Mouse (Mus musculus) stomach, postnatal 0 days (tissue): Measurements from ENCODE around the gene Idh2. TPM values are rescaled to one million over a fixed set of nuclear protein-coding genes. Genes with fewer than 3 reads are reported as not detected.

Experiments used
- ATAC-seq: fragments of 200-750 bp; cut with Nextera tagmentation; 2 replicates; pipeline ENCODE4 v1.8.0; 2017; ENCODE audit not compliant: low FRiP score, low TSS enrichment
- DNase-seq: peaks from one replicate; pipeline ENCODE4 v3.0.0-alpha.2; 2016; ENCODE audit warnings: low spot score
- H3K27ac ChIP-seq: fragments of 300-500 bp; sonication (generic); replicated peaks from 2 replicates; pipeline ENCODE4 v1.5.1; 2014; ENCODE audit warnings: mild to moderate bottlenecking, control low read depth
- H3K27me3 ChIP-seq: fragments of 300-500 bp; sonication (generic); 2 replicates; pipeline ENCODE4 v1.6.1; 2014; ENCODE audit warnings: low read length; ENCODE audit not compliant: control insufficient read depth, insufficient read depth
- H3K36me3 ChIP-seq: fragments of 300-500 bp; sonication (generic); 2 replicates; pipeline ENCODE4 v1.6.1; 2014; ENCODE audit warnings: low read length, mixed read lengths; ENCODE audit not compliant: control insufficient read depth, insufficient read depth
- H3K4me1 ChIP-seq: fragments of 300-500 bp; sonication (generic); replicated peaks from 2 replicates; pipeline ENCODE4 v1.6.1; 2014; ENCODE audit warnings: antibody characterized with exemption; ENCODE audit not compliant: control insufficient read depth, insufficient read depth
- H3K4me2 ChIP-seq: fragments of 300-500 bp; sonication (generic); replicated peaks from 2 replicates; pipeline ENCODE4 v1.6.1; 2014; ENCODE audit warnings: low read depth, mild to moderate bottlenecking, control low read depth, moderate library complexity
- H3K4me3 ChIP-seq: fragments of 300-500 bp; sonication (generic); 2 replicates; pipeline ENCODE4 v1.5.1; 2014; ENCODE audit warnings: low read depth, low read length, control low read depth
- H3K9ac ChIP-seq: fragments of 300-500 bp; sonication (generic); 2 replicates; pipeline ENCODE4 v1.6.1; 2014; ENCODE audit warnings: mild to moderate bottlenecking, low read length, control low read depth, mixed read lengths
- H3K9me3 ChIP-seq: fragments of 300-500 bp; sonication (generic); 2 replicates; pipeline ENCODE4 v1.6.1; 2016; ENCODE audit warnings: low read length; ENCODE audit not compliant: control insufficient read depth
- CTCF ChIP-seq: IDR thresholded peaks from 2 replicates; pipeline ENCODE4 v1.5.1; 2016; ENCODE audit warnings: antibody characterized with exemption, low read depth, mild to moderate bottlenecking, moderate library complexity
- EP300 ChIP-seq: optimal IDR thresholded peaks from 2 replicates; pipeline ENCODE3; 2016; ENCODE audit warnings: antibody characterized with exemption
- WGBS: fragments of 180-500 bp; shearing (Covaris S2); extraction: QIAGEN DNeasy Blood & Tissue Kit; methylation state at CpG from one replicate; pipeline ENCODE4 v1.1.7; 2014; 5-methylcytosine and 5-hydroxymethylcytosine counted together
- polyA plus RNA-seq: library from polyadenylated mRNA; unstranded; fragments of >200 nt; fragmentation: Nextera tagmentation; extraction: Ambion mirVana; gene quantifications from 2 replicates; pipeline ENCODE4 v1.2.1, GENCODE M21; 2015

Idh2 gene
- polyA plus RNA-seq, 1 experiment from 2014 or later: 288 TPM

- no peak overlapping the region for H3K4me2 ChIP-seq
- WGBS: 31% methylated on average over 9 of the region's 9 CpGs
- H3K27ac ChIP-seq: peak overlapping the region; percentile 53; the same call in 1 of the 2 replicates
- peaks cover 4% of the 10 kb centered on the region; the same call in 1 of the 2 replicates for H3K4me1 ChIP-seq
- H3K9me3 ChIP-seq: no peaks in the 10 kb centered on the region
- ATAC-seq (peak; percentile 57), DNase-seq (peak; percentile 67)
- H3K27me3 ChIP-seq: no peaks in the 10 kb centered on the region
- no peak for TF ChIP-seq EP300
- TF ChIP-seq CTCF: no peak
- H3K9ac ChIP-seq: 0 out of 2 replicates have a peak overlapping the region, but pooled peaks have one; percentile 18
- no peak overlapping the region for H3K4me3 ChIP-seq
- H3K36me3 ChIP-seq: peaks cover 33% of the 10 kb centered on the region
Observed at GRCm38 (mm10) chr7:80092351-80093046, 22.7 kb downstream of the Idh2 start.

- H3K4me1 ChIP-seq: peaks cover 4% of the 10 kb centered on the region; the same call in 1 of the 2 replicates
- H3K4me2 ChIP-seq: no peak overlapping the region
- H3K27ac ChIP-seq: peak overlapping the region; percentile 53; the same call in 1 of the 2 replicates
- no peak overlapping the region for H3K4me3 ChIP-seq
- no peak overlapping the region for H3K9ac ChIP-seq
- ATAC-seq (0 out of 2 replicates have a peak, but pooled peaks have one; percentile 0), DNase-seq (no peak)
- H3K36me3 ChIP-seq: peaks cover 33% of the 10 kb centered on the region
- 78% methylated on average over 4 of the region's 4 CpGs for WGBS
- H3K9me3 ChIP-seq: no peaks in the 10 kb centered on the region
- TF ChIP-seq CTCF (no peak), EP300 (no peak)
- no peaks in the 10 kb centered on the region for H3K27me3 ChIP-seq
Observed at GRCm38 (mm10) chr7:80091866-80092210, 23.4 kb downstream of the Idh2 start.

- H3K9me3 ChIP-seq: no peaks in the 10 kb centered on the region
- H3K27ac ChIP-seq: peak overlapping the region; percentile 53; the same call in 1 of the 2 replicates
- peaks cover 4% of the 10 kb centered on the region; the same call in 1 of the 2 replicates for H3K4me1 ChIP-seq
- 63% methylated on average over 13 of the region's 13 CpGs for WGBS
- peaks cover 31% of the 10 kb centered on the region for H3K36me3 ChIP-seq
- H3K27me3 ChIP-seq: no peaks in the 10 kb centered on the region
- no peak overlapping the region for H3K4me3 ChIP-seq
- no peak for DNase-seq
- no peak overlapping the region for H3K9ac ChIP-seq
- no peak for ATAC-seq
- no peak for TF ChIP-seq CTCF
- TF ChIP-seq EP300: no peak
- H3K4me2 ChIP-seq: no peak overlapping the region
Observed at GRCm38 (mm10) chr7:80091004-80091865, 24.0 kb downstream of the Idh2 start.

DNA sequence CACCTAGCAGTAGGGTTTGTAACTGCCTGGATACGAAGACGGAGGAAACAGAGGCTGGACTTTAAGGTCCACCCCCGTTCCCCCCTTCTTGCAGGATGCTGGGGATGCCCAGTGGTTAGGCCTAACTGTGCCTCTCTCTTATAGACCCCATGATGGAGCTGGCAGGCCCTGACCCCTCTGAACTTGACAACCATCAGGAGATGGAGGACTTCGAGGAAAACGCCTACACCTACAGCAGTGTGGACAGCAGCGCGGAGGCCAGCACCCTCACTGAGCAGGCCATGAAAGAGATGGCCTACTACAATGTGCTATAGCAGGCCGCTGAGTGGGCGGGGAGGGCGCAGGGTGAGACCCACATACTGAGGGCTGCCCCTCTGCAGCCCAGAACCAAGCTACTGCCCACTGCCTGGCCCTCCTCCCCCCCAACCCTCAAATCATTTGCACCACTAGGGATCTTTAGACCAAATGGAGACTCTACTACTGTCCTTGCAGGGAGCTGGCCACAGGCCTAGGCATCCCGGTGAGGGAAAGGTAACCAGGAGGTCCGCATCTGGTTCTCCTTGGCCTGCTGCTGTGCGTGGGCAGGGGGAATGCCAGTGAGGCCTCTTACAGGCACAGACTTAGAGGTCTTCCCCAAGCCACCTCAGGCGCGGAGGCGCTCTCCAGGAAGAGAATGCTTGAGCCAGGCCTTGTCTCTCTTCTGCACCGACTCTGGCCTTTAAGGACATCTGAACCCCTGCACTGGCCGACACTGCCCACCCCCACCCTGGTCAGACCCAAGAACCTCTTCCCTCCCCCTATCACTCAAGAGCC lies 24.8 kb downstream of the Idh2 start:
- peaks cover 4% of the 10 kb centered on the region; the same call in 1 of the 2 replicates for H3K4me1 ChIP-seq
- no peaks in the 10 kb centered on the region for H3K9me3 ChIP-seq
- H3K4me2 ChIP-seq: no peak overlapping the region
- no peak overlapping the region for H3K4me3 ChIP-seq
- no peaks in the 10 kb centered on the region for H3K27me3 ChIP-seq
- H3K27ac ChIP-seq: no peak overlapping the region
- peak; percentile 8; the same call in 1 of the 2 replicates for ATAC-seq
- no peak for TF ChIP-seq CTCF
- no peak for TF ChIP-seq EP300
- no peak for DNase-seq
- 89% methylated on average over 18 of the region's 18 CpGs for WGBS
- H3K9ac ChIP-seq: no peak overlapping the region
- peaks cover 26% of the 10 kb centered on the region for H3K36me3 ChIP-seq

- peak; percentile 28 for ATAC-seq
- peak; percentile 48 for DNase-seq
- 50% methylated on average over 9 of the region's 9 CpGs for WGBS
Observed at GRCm38 (mm10) chr7:80088191-80088590, 27.0 kb downstream of the Idh2 start.

More at GRCm38 (mm10) chr7:80088191-80088590, 27.0 kb downstream of the Idh2 start:
- Histone ChIP-seq H3K4me3 (no peak overlapping the region), H3K9me3 (no peaks in the 10 kb centered on the region), H3K27me3 (no peaks in the 10 kb centered on the region), H3K36me3 (peaks cover 16% of the 10 kb centered on the region), H3K4me1 (peaks cover 4% of the 10 kb centered on the region; the same call in 1 of the 2 replicates), H3K4me2 (no peak overlapping the region), H3K27ac (no peak overlapping the region), H3K9ac (no peak overlapping the region)
- TF ChIP-seq CTCF: no peak
- TF ChIP-seq EP300: no peak
